Mouse (Mus musculus) intestine, embryonic 14.5 days (tissue): ENCODE measurements at regions not wholly inside any gene's neighbourhood (a gene's known extent, or its start where the extent isn't known, plus 50 kb on each side); places are given as distances from the start of the nearest gene placed in this dataset.

Source experiments
- ATAC-seq: fragments of 200-750 bp; cut with Nextera tagmentation; replicated peaks from 2 replicates; pipeline ENCODE4 v1.8.0; 2017; ENCODE audit warnings: low read depth, moderate number of reproducible peaks, moderate TSS enrichment, moderate library complexity; ENCODE audit not compliant: low FRiP score, low TSS enrichment
- DNase-seq: peaks from one replicate; pipeline ENCODE4 v3.0.0-alpha.2; 2018; ENCODE audit warnings: low spot score
- H3K27ac ChIP-seq: fragments of 300-500 bp; sonication (generic); 2 replicates; pipeline ENCODE4 v1.5.1; 2014; ENCODE audit warnings: low read depth, mild to moderate bottlenecking, control low read depth
- H3K27me3 ChIP-seq: fragments of 300-500 bp; sonication (generic); replicated peaks from 2 replicates; pipeline ENCODE4 v1.6.1; 2014; ENCODE audit warnings: low read length, control low read depth; ENCODE audit not compliant: control insufficient read depth, insufficient read depth
- H3K36me3 ChIP-seq: fragments of 300-500 bp; sonication (generic); 2 replicates; pipeline ENCODE4 v1.6.1; 2014; ENCODE audit warnings: low read length, control low read depth; ENCODE audit not compliant: control insufficient read depth, insufficient read depth
- H3K4me1 ChIP-seq: fragments of 300-500 bp; sonication (generic); replicated peaks from 2 replicates; pipeline ENCODE4 v1.6.1; 2014; ENCODE audit warnings: low read length, control low read depth, mixed read lengths; ENCODE audit not compliant: control insufficient read depth, insufficient read depth
- H3K4me2 ChIP-seq: fragments of 300-500 bp; sonication (generic); 2 replicates; pipeline ENCODE4 v1.6.1; 2014; ENCODE audit warnings: low read length
- H3K4me3 ChIP-seq: fragments of 300-500 bp; sonication (generic); 2 replicates; pipeline ENCODE4 v1.5.1; 2014; ENCODE audit warnings: low read depth, low read length, control low read depth, mixed read lengths
- H3K9ac ChIP-seq: fragments of 300-500 bp; sonication (generic); 2 replicates; pipeline ENCODE4 v1.6.1; 2014; ENCODE audit warnings: mild to moderate bottlenecking, low read length
- H3K9me3 ChIP-seq: fragments of 300-500 bp; sonication (generic); 2 replicates; pipeline ENCODE4 v1.6.1; 2016; ENCODE audit warnings: low read length, control low read depth; ENCODE audit not compliant: control insufficient read depth
- WGBS: fragments of 180-500 bp; shearing (Covaris S2); extraction: QIAGEN DNeasy Blood & Tissue Kit; methylation state at CpG from one replicate; pipeline ENCODE4 v1.1.7; 2014; 5-methylcytosine and 5-hydroxymethylcytosine counted together

- H3K4me1 ChIP-seq: no peaks in the 10 kb centered on the region
- H3K4me3 ChIP-seq: no peak overlapping the region
- H3K9me3 ChIP-seq: no peaks in the 10 kb centered on the region
- H3K36me3 ChIP-seq: no peaks in the 10 kb centered on the region
- no peak overlapping the region for H3K4me2 ChIP-seq
- no peak overlapping the region for H3K9ac ChIP-seq
- no peaks in the 10 kb centered on the region for H3K27me3 ChIP-seq
- H3K27ac ChIP-seq: no peak overlapping the region
- ATAC-seq (no peak), DNase-seq (no peak)
Observed at GRCm38 (mm10) chr16:55460519-55460918, 162.7 kb upstream of the Zpld1 start.

GRCm38 (mm10) chr16:55447581-55447980 lies 149.8 kb upstream of the Zpld1 start:
- WGBS: 84% methylated on average over 3 of the region's 3 CpGs
- ATAC-seq: no peak
- no peaks in the 10 kb centered on the region for H3K27me3 ChIP-seq

GRCm38 (mm10) chr16:55442821-55443581 lies 145.2 kb upstream of the Zpld1 start:
- Histone ChIP-seq H3K4me1 (no peaks in the 10 kb centered on the region), H3K4me2 (no peak overlapping the region), H3K27me3 (no peaks in the 10 kb centered on the region), H3K27ac (no peak overlapping the region), H3K4me3 (no peak overlapping the region), H3K9ac (no peak overlapping the region), H3K36me3 (no peaks in the 10 kb centered on the region), H3K9me3 (no peaks in the 10 kb centered on the region)
- no peak for DNase-seq
- no peak for ATAC-seq
- WGBS: 63% methylated on average over 5 of the region's 5 CpGs

More at GRCm38 (mm10) chr16:55447581-55447980, 149.8 kb upstream of the Zpld1 start:
- Histone ChIP-seq H3K4me3 (no peak overlapping the region), H3K27ac (no peak overlapping the region), H3K4me2 (no peak overlapping the region), H3K4me1 (no peaks in the 10 kb centered on the region), H3K9me3 (no peaks in the 10 kb centered on the region), H3K36me3 (no peaks in the 10 kb centered on the region), H3K9ac (no peak overlapping the region)
- DNase-seq: no peak

- 34% methylated on average over 4 of the region's 4 CpGs for WGBS
- H3K4me2 ChIP-seq: no peak overlapping the region
- H3K9me3 ChIP-seq: no peaks in the 10 kb centered on the region
- ATAC-seq (no peak), DNase-seq (no peak)
- no peak overlapping the region for H3K4me3 ChIP-seq
- H3K27ac ChIP-seq: no peak overlapping the region
- no peaks in the 10 kb centered on the region for H3K36me3 ChIP-seq
- no peak overlapping the region for H3K9ac ChIP-seq
- H3K4me1 ChIP-seq: no peaks in the 10 kb centered on the region
- no peaks in the 10 kb centered on the region for H3K27me3 ChIP-seq
Observed at GRCm38 (mm10) chr16:55435139-55435968, 137.6 kb upstream of the Zpld1 start.

- Histone ChIP-seq H3K27ac (no peak overlapping the region), H3K4me2 (no peak overlapping the region), H3K36me3 (no peaks in the 10 kb centered on the region), H3K4me3 (no peak overlapping the region), H3K9ac (no peak overlapping the region), H3K27me3 (no peaks in the 10 kb centered on the region), H3K4me1 (no peaks in the 10 kb centered on the region), H3K9me3 (no peaks in the 10 kb centered on the region)
- no peak for ATAC-seq
- WGBS: 49% methylated on average over 7 of the region's 7 CpGs
- DNase-seq: no peak
Observed at GRCm38 (mm10) chr16:55421569-55422342, 124.0 kb upstream of the Zpld1 start.

- Histone ChIP-seq H3K4me1 (no peaks in the 10 kb centered on the region), H3K4me2 (no peak overlapping the region), H3K27me3 (no peaks in the 10 kb centered on the region), H3K36me3 (no peaks in the 10 kb centered on the region), H3K27ac (no peak overlapping the region), H3K9ac (no peak overlapping the region), H3K4me3 (no peak overlapping the region), H3K9me3 (no peaks in the 10 kb centered on the region)
- DNase-seq: no peak
- 75% methylated on average over 4 of the region's 4 CpGs for WGBS
- ATAC-seq: no peak
Observed at GRCm38 (mm10) chr16:55420876-55421568, 123.2 kb upstream of the Zpld1 start.

GRCm38 (mm10) chr16:55418871-55419270 lies 121.1 kb upstream of the Zpld1 start:
- Histone ChIP-seq H3K36me3 (no peaks in the 10 kb centered on the region), H3K9me3 (no peaks in the 10 kb centered on the region), H3K4me2 (no peak overlapping the region), H3K27ac (no peak overlapping the region), H3K9ac (no peak overlapping the region), H3K4me3 (no peak overlapping the region), H3K27me3 (no peaks in the 10 kb centered on the region), H3K4me1 (no peaks in the 10 kb centered on the region)
- no peak for DNase-seq
- ATAC-seq: no peak
- 89% methylated on average over 3 of the region's 3 CpGs for WGBS

- H3K9me3 ChIP-seq: no peaks in the 10 kb centered on the region
Observed at GRCm38 (mm10) chr16:55400818-55401217, 103.0 kb upstream of the Zpld1 start.

More at GRCm38 (mm10) chr16:55400818-55401217, 103.0 kb upstream of the Zpld1 start:
- no peak overlapping the region for H3K9ac ChIP-seq
- H3K36me3 ChIP-seq: no peaks in the 10 kb centered on the region
- H3K27me3 ChIP-seq: no peaks in the 10 kb centered on the region
- DNase-seq (no peak), ATAC-seq (no peak)
- no peak overlapping the region for H3K4me2 ChIP-seq
- H3K4me1 ChIP-seq: no peaks in the 10 kb centered on the region
- H3K27ac ChIP-seq: no peak overlapping the region
- no peak overlapping the region for H3K4me3 ChIP-seq
